In genomic region chr4:109089171-109089570, GRCm38 (mm10) we compare ENCODE assay signal across 4 mouse cellular contexts.
"Had no signal": no experiment of that assay in that cellular context is flagged by ENCODE, and none has a peak within 500 bp of the region (broad histone marks: within the 10 kb centered on the region; RNA-seq: fewer than 3 reads in every experiment).

No protein-coding gene starts in this region.

- DNase-seq: kidney, postnatal 14 days; left cerebral cortex, postnatal 4 days; lung, adult 18-20 months; right cerebral cortex, postnatal 14 days had no signal
